In genomic region chrX:95437236-95437635, GRCm38 (mm10) we compare ENCODE assay signal across 18 mouse cellular contexts. TPM values are rescaled to one million over a fixed set of nuclear protein-coding genes. Genes with fewer than 3 reads are reported as not detected.
DNase-seq lines count a peak whose midpoint lies in the region; TF ChIP-seq lines count a peak whose summit lies in the region.
"Had no signal": no experiment of that assay in that cellular context is flagged by ENCODE, and none has a peak within 500 bp of the region (broad histone marks: within the 10 kb centered on the region; RNA-seq: fewer than 3 reads in every experiment).

No protein-coding gene starts in this region.

- DNase-seq in heart, adult 18-20 months: peak; percentile 29 to 49
- no peak for DNase-seq in heart, embryonic 10.5 days (ENCODE audit: low spot score)
- peak; percentile 21 for DNase-seq in lung, postnatal 25 days (ENCODE audit: low spot score)
- DNase-seq in lung, adult 2 months: no peak
- DNase-seq in gastrocnemius, adult 18-20 months (ENCODE audit: low spot score): peak; percentile 72
- peak; percentile 56 for DNase-seq in skeletal muscle tissue, adult 2 months (ENCODE audit: low read depth, low spot score)
- no peak for DNase-seq in testis, postnatal 14 days (ENCODE audit: low spot score)
- DNase-seq: adrenal gland, postnatal 25 days; cerebellum, adult 11-12 months; embryo, embryonic 11 days; kidney, postnatal 36 days; liver, embryonic 13.5 days; midbrain, embryonic 14.5 days had no signal

- TF ChIP-seq CTCF in lung, adult 2 months (IDR thresholded peaks at IDR 0.05; ENCODE audit: insufficient read depth, low read length): no peak

- WGBS in heart, embryonic 10.5 days: 92% methylated on average over 1 of the region's 1 CpGs
- WGBS in lung, adult 2 months: 84% methylated on average over 1 of the region's 1 CpGs

- H3K4me3 ChIP-seq in heart, embryonic 10.5 days: no peak overlapping the region
- H3K4me3 ChIP-seq in lung, adult 2 months (replicated peaks; ENCODE audit: extremely low read depth, low read depth, low read length): no peak overlapping the region
- H3K4me3 ChIP-seq: limb, embryonic 12.5 days; liver, embryonic 13.5 days; lung, embryonic 15.5 days; megakaryocyte, embryonic 14.5 days; neural tube, embryonic 13.5 days had no signal

- no peak overlapping the region for H3K27ac ChIP-seq in heart, embryonic 10.5 days
- H3K27ac ChIP-seq: hindbrain, embryonic 14.5 days; limb, embryonic 12.5 days; liver, embryonic 13.5 days; lung, embryonic 15.5 days; neural tube, embryonic 13.5 days had no signal

- H3K9me3 ChIP-seq in heart, embryonic 10.5 days: no peaks in the 10 kb centered on the region
- H3K9me3 ChIP-seq: limb, embryonic 12.5 days; liver, embryonic 13.5 days; lung, embryonic 15.5 days; megakaryocyte, embryonic 14.5 days; neural tube, embryonic 13.5 days had no signal

- H3K4me1 ChIP-seq in heart, embryonic 10.5 days: no peaks in the 10 kb centered on the region
- peaks cover 3% of the 10 kb centered on the region; the same call in 1 of the 2 replicates for H3K4me1 ChIP-seq in lung, adult 2 months (ENCODE audit: control insufficient read depth, insufficient read depth, low read length)
- H3K4me1 ChIP-seq: limb, embryonic 12.5 days; liver, embryonic 13.5 days had no signal

- H3K36me3 ChIP-seq in heart, embryonic 10.5 days: no peaks in the 10 kb centered on the region
- H3K36me3 ChIP-seq: limb, embryonic 12.5 days; liver, embryonic 13.5 days; lung, embryonic 15.5 days; neural tube, embryonic 13.5 days had no signal

- no peaks in the 10 kb centered on the region for H3K27me3 ChIP-seq in heart, embryonic 10.5 days (ENCODE audit: insufficient read depth, poor library complexity, severe bottlenecking)
- H3K27me3 ChIP-seq: liver, embryonic 13.5 days; lung, embryonic 15.5 days; neural tube, embryonic 13.5 days had no signal

- TF ChIP-seq POLR2A in lung, adult 2 months (IDR thresholded peaks at IDR 0.05; ENCODE audit: borderline replicate concordance, extremely low read depth, low read depth, low read length): no peak

RNA-seq across cellular contexts. Expression of gene Amer1, which starts 7.4 kb away (rescaled TPM):
- 1 to 10 TPM; 2.5 to 3.6 TPM for total RNA-seq in heart, adult 18-20 months (2021)
- 8.7 and 12.1 TPM in 2 replicates for polyA plus RNA-seq in heart, embryonic 10.5 days (2016; fragmentation: Nextera tagmentation; extraction: Ambion mirVana)
- polyA plus RNA-seq in lung, adult 2 months (2012; rRNA removed): 2.6 and 4.1 TPM in 2 replicates
- 1 to 10 TPM; 3.3 to 3.9 TPM for total RNA-seq in gastrocnemius, adult 18-20 months (2021)

Comparison
In these comparisons a context has a peak if more than half of its experiments do, and no peak if none do; other contexts are left out.
1. DNase-seq: peak in heart, adult 18-20 months (2 of 2), lung, postnatal 25 days (single experiment), gastrocnemius, adult 18-20 months (single experiment) and skeletal muscle tissue, adult 2 months (single experiment); none in heart, embryonic 10.5 days (single experiment), lung, adult 2 months (single experiment) and testis, postnatal 14 days (single experiment).